Mouse (Mus musculus) myocyte (in vitro differentiated cells): Measurements from ENCODE around the gene Iqcf1. TPM values are rescaled to one million over a fixed set of nuclear protein-coding genes. Genes with fewer than 3 reads are reported as not detected.

Source experiments
- H3K27me3 ChIP-seq: one replicate; pipeline ENCODE4 v1.6.1; 2011; ENCODE audit not compliant: control insufficient read depth, insufficient read depth, insufficient read length
- H3K36me3 ChIP-seq: one replicate; pipeline ENCODE4 v1.6.1; 2011; ENCODE audit not compliant: control insufficient read depth, insufficient read depth
- H3K4me2 ChIP-seq: one replicate; pipeline ENCODE4 v1.6.1; 2011; ENCODE audit warnings: low read depth, control low read depth
- H3K4me3 ChIP-seq: one replicate; pipeline ENCODE4 v1.5.1; 2011; ENCODE audit warnings: mild to moderate bottlenecking, control low read depth, moderate library complexity
- H3K79me2 ChIP-seq: one replicate; pipeline ENCODE4 v1.6.1; 2011; ENCODE audit not compliant: control insufficient read depth, insufficient read depth
- H3ac ChIP-seq: one replicate; pipeline ENCODE4 v1.6.1; 2011; ENCODE audit not compliant: control insufficient read depth, insufficient read length
- CEBPB ChIP-seq: IDR thresholded peaks from 2 replicates; pipeline ENCODE4 v1.6.1; 2011; ENCODE audit warnings: mild to moderate bottlenecking, moderate library complexity; ENCODE audit not compliant: poor library complexity, insufficient read depth, severe bottlenecking
- E2F4 ChIP-seq: IDR thresholded peaks from one replicate; pipeline ENCODE4 v1.6.1; 2011; ENCODE audit warnings: mild to moderate bottlenecking, control low read depth, moderate library complexity; ENCODE audit not compliant: insufficient read depth
- MYOD1 ChIP-seq, 3 experiments: IDR thresholded peaks; one replicate each; pipeline ENCODE4 v1.6.1; 2011; ENCODE audit warnings: control low read depth in 2 of 3, low read depth in 2 of 3, mild to moderate bottlenecking in 2 of 3, moderate library complexity in 1 of 3; ENCODE audit not compliant: insufficient read length in 2 of 3, control insufficient read depth in 1 of 3
- MYOG ChIP-seq, 3 experiments: IDR thresholded peaks; one replicate each; pipeline ENCODE4 v1.6.1; 2011; ENCODE audit warnings: control low read depth in 2 of 3, low read depth in 2 of 3, mild to moderate bottlenecking in 2 of 3; ENCODE audit not compliant: insufficient read length in 2 of 3, control insufficient read depth in 1 of 3, insufficient read depth in 1 of 3
- POLR2A ChIP-seq: IDR thresholded peaks from one replicate; pipeline ENCODE4 v1.6.1; 2011; ENCODE audit warnings: low read depth, mild to moderate bottlenecking, control low read depth, moderate library complexity; ENCODE audit not compliant: insufficient read length
- POLR2AphosphoS2 ChIP-seq: IDR thresholded peaks from one replicate; pipeline ENCODE4 v1.6.1; 2011; ENCODE audit warnings: low read depth, control low read depth; ENCODE audit not compliant: insufficient read length
- REST ChIP-seq: IDR thresholded peaks from one replicate; pipeline ENCODE4 v1.6.1; 2011; ENCODE audit warnings: mild to moderate bottlenecking, control low read depth, moderate library complexity; ENCODE audit not compliant: insufficient read depth, insufficient read length
- SRF ChIP-seq: IDR thresholded peaks from one replicate; pipeline ENCODE4 v1.6.1; 2011; ENCODE audit warnings: low read depth; ENCODE audit not compliant: control insufficient read depth, insufficient read length
- TCF12 ChIP-seq: IDR thresholded peaks from one replicate; pipeline ENCODE4 v1.6.1; 2011; ENCODE audit warnings: mild to moderate bottlenecking, control low read depth; ENCODE audit not compliant: poor library complexity, insufficient read depth, severe bottlenecking
- TCF3 ChIP-seq: IDR thresholded peaks from one replicate; pipeline ENCODE4 v1.6.1; 2011; ENCODE audit warnings: low read depth, control low read depth; ENCODE audit not compliant: insufficient read length
- USF1 ChIP-seq: IDR thresholded peaks from one replicate; pipeline ENCODE4 v1.6.1; 2011; ENCODE audit warnings: low read depth, mild to moderate bottlenecking, control low read depth, moderate library complexity
- polyA plus RNA-seq: library from polyadenylated mRNA; unstranded; fragments of >200 nt; fragmentation: generic; extraction: Trizol; gene quantifications from one replicate; pipeline ENCODE4 v1.2.1, GENCODE M21; 2012; ENCODE audit warnings: missing spikeins

Iqcf1 gene
- polyA plus RNA-seq, 1 experiment, result not detected

DNA sequence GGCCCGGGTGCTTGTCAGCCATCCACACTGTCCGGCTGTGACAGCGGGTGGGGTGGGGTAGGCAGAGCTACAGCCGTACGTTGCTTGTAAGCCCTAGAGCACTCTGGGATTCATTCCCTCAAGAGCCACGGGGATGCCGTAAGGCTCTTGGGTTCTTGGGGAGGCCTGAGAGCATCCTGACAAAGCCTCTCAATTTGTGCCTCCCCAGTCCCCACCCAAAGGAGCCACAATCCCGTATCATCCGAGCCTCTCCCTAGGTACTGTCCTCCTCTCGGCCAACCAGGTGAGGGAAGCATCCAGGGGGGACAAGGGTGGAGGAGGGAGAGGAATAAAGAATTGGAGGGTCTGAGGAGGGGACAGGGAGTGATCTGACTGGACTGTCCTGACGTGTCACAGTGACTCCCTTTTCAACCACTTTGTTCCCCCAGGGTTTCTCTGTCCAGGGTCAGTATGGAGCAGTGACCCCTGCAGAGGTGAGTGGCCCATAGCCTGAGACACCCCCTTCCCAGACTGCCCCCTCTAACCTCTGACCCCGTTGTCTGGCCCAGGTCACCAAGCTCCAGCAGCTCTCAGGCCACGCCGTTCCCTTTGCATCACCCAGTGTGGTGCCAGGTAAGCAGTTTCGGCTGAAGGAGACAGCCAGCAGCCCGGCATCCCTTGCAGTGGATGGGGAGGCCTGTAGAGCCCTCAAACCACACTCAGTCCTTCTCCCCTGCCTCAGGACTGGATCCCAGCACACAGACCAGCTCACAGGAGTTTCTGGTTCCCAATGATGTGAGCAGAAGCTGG lies 37.9 kb upstream of the Iqcf1 start:
- Histone ChIP-seq H3K4me2 (no peak overlapping the region), H3K27me3 (no peaks in the 10 kb centered on the region), H3K36me3 (peaks cover 13% of the 10 kb centered on the region), H3ac (no peak overlapping the region), H3K4me3 (no peak overlapping the region), H3K79me2 (peaks cover 34% of the 10 kb centered on the region)
- TF ChIP-seq TCF12, result no peak

DNA sequence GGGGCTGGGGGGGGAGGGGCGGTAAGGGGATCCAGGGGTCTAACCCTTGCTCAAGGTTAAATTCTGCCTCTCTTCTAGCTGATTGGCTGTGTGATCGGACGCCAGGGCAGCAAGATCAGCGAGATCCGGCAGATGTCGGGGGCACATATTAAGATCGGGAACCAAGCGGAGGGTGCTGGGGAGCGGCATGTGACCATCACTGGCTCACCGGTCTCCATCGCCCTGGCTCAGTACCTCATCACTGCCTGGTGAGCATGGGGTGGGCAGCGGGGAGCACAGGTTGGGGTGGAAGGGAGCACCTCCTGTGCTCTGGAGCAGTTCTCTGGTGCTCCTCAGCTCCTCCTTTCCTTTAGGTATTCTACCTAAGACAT lies 37.4 kb upstream of the Iqcf1 start:
- TF ChIP-seq TCF12 (no peak), POLR2A (peak; percentile 32)
- Histone ChIP-seq H3K36me3 (peaks cover 13% of the 10 kb centered on the region), H3K79me2 (peaks cover 28% of the 10 kb centered on the region), H3K4me2 (no peak overlapping the region), H3ac (no peak overlapping the region), H3K27me3 (no peaks in the 10 kb centered on the region), H3K4me3 (no peak overlapping the region)

DNA sequence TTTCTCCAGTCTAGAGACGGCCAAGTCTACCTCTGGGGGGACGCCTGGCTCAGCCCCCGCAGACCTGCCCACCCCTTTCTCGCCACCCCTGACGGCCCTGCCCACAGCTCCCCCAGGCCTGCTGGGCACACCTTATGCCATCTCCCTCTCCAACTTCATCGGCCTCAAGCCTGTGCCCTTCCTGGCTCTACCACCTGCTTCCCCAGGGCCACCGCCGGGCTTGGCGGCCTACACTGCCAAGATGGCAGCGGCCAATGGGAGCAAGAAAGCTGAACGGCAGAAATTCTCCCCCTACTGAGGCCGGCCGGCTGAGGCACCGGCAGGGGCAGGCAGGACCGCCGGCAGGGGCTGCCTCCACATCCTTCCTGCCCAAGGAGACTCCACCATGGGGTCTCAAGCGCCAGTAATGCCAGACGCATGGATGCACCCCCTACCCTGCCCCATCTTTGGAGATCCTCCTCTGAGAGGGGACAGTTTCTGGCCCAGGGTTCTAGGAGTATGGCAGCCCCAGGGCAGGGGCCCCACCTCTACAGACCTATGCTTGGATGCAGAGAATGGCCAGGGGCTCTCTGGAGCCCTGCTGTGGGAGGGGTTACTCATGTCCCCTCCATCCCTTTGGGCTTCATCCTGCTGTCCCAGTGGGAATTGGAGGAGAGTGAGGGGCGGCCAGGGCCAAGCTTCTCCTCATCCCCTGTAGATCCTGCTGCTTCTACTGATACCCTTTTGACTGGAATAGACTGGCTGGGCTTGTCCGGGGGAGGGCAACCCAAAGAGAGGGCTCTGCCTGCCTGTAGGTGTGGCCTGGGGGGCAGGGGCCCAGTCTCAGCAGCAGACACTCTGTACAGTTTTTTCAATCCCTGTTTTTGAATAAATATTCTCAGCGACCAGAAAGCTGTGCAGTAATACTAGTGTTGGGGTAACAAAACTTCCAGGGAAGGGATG lies 36.4 kb upstream of the Iqcf1 start:
- peaks cover 19% of the 10 kb centered on the region for H3K79me2 ChIP-seq
- H3K4me2 ChIP-seq, result no peak overlapping the region
- TF ChIP-seq REST (no peak), E2F4 (no peak), MYOG (IDR thresholded peaks at IDR 0.05; ENCODE audit: control insufficient read depth in 1 of 3, insufficient read depth in 1 of 3, insufficient read length in 2 of 3, low read depth in 2 of 3) (no peak), SRF (no peak), USF1 (no peak), CEBPB (no peak), MYOD1 (IDR thresholded peaks at IDR 0.05; ENCODE audit: control insufficient read depth in 1 of 3, insufficient read length in 2 of 3, low read depth in 2 of 3) (no peak), POLR2A (no peak), TCF3 (no peak), POLR2AphosphoS2 (no peak)
- H3K27me3 ChIP-seq, result no peaks in the 10 kb centered on the region
- H3K36me3 ChIP-seq, result peaks cover 13% of the 10 kb centered on the region
- H3K4me3 ChIP-seq, result no peak overlapping the region
- no peak overlapping the region for H3ac ChIP-seq

DNA sequence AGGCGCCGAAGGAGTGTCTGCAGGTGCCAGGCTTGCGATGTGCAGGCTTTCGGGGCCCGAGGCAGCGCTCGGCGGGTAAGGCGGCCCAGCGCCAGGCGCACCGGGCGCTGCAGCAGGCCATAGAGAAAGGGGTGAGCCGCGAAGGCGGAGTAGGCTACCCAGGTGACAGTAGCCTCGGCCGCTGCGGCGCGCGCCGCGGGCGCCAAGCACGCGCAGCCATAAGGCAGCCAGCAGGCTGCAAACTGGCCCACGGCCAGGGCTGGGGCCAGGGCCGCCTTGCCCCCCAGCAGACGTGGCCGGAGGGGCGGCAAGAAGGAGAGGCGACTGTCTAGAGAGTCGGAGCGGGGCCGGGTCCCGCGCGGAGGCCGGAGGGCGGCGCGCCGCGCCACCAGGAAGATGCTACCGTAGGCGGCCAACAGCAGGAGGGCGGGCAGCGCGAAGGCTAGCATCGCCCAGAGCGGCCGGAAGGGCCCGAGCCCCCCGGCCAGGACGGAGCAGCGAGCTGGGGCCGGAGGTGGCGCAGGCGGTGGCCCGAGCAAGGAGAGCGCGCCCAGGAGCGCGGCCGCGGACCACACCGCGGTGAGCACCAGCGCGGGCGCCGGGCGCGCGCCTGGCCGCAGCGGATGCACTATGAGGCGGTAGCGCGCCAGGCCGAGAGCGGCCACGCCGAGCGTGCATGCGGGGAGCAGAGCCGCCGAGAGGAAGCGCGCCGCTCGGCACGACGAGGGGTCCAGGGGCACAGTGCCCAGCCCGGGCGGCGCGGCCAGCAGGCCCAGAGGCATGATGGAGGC lies 34.8 kb upstream of the Iqcf1 start:
- Histone ChIP-seq H3K36me3 (peaks cover 5% of the 10 kb centered on the region), H3K4me3 (no peak overlapping the region), H3K4me2 (no peak overlapping the region), H3K79me2 (peaks cover 4% of the 10 kb centered on the region), H3K27me3 (no peaks in the 10 kb centered on the region), H3ac (no peak overlapping the region)
- TF ChIP-seq POLR2AphosphoS2 (peak; percentile 63), MYOD1 (IDR thresholded peaks at IDR 0.05; ENCODE audit: control insufficient read depth in 1 of 3, insufficient read length in 2 of 3, low read depth in 2 of 3) (no peak), POLR2A (peak; percentile 47)

DNA sequence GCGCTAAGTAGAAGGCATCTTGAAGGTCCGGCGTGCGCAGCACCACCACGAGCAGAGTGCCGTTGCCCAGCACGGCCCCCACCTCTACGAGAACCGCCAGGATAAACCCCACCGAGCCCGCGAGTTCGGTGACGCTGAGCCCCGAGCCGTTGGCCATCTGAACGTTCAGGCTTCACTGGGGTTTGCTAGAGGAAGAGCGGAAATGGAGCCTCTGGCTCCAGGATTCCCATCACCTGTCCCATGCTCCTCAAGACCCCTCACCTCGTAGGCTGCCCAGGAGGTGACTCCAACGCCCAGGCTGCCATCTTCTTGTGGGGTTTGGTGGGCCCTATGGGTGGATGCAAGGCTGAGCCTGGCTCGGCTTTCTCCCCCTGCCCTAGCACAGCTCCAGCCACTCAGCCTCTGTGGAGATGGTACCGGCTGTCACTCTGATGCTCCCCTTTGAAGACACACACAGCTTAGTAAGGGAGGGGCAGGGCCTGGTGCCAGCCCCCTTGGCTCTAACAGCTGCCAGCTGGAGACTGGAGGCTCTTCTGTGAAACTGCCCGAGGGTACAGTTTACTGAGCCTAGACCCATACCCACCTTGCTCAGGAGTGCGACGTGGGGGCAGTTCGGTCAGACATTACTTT lies 34.1 kb upstream of the Iqcf1 start, which contains the start of gene Gpr62:
Gpr62 (minus strand) TSS at position 368 of the 630 bp plus-strand sequence.
- no peak within 1 kb of the TSS for H3K4me2 ChIP-seq
- H3K79me2 ChIP-seq, result no peaks in the 10 kb centered on the region
- H3ac ChIP-seq, result no peak within 1 kb of the TSS
- H3K36me3 ChIP-seq, result peaks cover 5% of the 10 kb centered on the region
- no peaks in the 10 kb centered on the region for H3K27me3 ChIP-seq
- TF ChIP-seq TCF12, result no peak
- peak in 1 of 3 experiments; percentile 12 for TF ChIP-seq MYOG (IDR thresholded peaks at IDR 0.05; ENCODE audit: control insufficient read depth in 1 of 3, insufficient read depth in 1 of 3, insufficient read length in 2 of 3, low read depth in 2 of 3)
- peak; percentile 73 for TF ChIP-seq POLR2AphosphoS2
- H3K4me3 ChIP-seq, result no peak within 1 kb of the TSS
